Mouse (Mus musculus) cerebellum, adult 9-10 months (tissue): ENCODE results near the gene Ocm.
"Not testable (repeated sequence)": the region's sequence is repeated elsewhere in the genome, so short reads cannot be mapped to it uniquely, and the experiment has no call there.

Experiments
- DNase-seq: peaks from one replicate; pipeline ENCODE4 v3.0.0; 2022

The Ocm gene

DNA sequence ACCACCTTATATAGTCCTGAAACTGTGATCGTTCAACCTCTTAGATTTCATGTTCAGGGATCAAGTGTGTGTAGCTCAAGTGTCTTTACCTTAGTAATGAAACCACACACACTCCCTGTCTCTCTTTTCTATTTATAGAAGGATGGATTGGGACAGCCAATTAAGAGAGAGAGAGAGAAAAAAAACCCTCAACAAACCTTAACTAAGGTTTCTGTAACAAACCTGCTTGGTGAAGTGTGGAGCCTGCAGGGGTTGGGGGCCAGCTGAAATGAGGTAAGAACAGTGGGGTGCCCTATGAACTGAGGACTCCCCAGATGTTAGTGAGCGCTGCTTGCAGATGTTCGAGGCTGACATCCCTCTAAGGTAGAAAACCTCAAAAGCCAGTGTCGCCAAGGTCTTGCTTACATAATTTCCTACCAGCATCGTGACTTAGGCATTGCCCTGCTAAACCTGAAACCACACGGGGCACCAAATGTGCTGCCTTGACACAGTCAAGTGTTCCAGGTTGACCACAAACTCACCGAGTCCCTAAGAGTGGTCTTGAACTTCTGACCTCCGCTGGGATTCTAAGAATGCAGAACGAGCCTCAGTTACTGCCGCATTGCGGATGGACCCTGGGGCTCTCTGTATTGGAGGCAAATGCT, at the start of gene Ocm:
Gene Ocm, minus strand, starts transcription at position 51 of the 644 bp plus-strand sequence.
- no peak for DNase-seq

DNA sequence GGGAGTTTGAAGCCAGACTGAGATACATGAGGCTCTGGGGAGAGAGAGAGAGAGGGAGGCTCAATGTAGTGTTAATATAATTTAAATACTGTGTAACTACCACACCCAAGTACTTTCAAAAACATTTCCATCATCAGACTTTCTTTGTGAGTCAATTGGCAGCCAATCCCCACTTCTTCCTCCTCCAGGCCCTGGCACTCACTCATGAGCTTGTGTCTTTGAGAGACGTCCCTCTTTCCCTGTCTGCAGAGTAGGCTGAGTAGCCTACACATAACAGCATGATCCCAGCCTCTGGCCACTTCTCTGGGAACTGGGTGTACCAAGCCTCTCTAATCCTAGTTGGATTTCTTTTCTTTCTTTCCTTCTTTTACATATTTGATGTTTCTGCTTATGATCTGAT, 44.8 kb upstream of the Ocm start:
- no peak for DNase-seq

GRCm38 (mm10) chr5:144070064-144070463, 43.6 kb upstream of the Ocm start:
- no peak for DNase-seq

DNA sequence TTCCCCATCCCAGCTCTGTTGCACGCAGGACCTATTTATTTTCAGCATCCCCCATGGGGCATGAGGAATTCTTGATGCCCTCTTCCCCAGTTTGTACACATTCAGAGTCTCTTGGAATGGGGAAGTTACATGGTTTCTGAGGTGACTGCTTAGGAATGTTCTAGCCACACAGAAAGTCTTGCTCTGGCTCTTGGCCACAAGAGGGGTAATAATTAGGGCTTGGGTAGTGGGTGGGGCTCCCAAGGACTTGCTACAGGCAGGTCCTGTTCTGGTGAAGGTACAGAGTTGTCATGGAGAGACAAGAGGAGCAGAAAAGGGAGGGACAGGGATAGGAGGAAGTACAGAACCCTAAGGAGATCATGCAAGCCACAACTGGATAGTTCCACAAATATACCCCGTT, 39.6 kb upstream of the Ocm start:
- no peak for DNase-seq

GRCm38 (mm10) chr5:144064093-144064492, 37.6 kb upstream of the Ocm start:
- no peak for DNase-seq

DNA sequence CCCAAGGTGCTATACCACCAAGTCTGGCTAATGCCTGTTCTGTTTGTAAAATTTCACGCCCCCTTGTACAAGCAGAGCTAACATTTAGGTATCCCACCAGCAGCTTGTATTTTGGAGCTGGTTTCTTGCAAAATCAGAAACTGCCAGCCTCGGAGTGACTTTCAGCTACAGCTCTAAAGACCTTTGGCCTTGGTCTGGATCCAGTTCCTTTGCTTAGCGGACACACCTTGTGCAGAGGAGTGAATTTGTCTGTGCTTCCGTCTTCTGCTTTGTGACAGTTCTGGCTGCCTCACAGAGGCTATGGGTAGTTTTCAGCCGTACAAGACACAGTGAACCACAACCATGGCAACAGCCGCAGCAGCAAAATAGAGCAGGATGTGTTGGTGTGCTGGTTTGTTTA, 27.9 kb upstream of the Ocm start:
- DNase-seq = no peak

GRCm38 (mm10) chr5:144053450-144053849, 27.0 kb upstream of the Ocm start:
- DNase-seq = no peak

GRCm38 (mm10) chr5:144051268-144051667, 24.8 kb upstream of the Ocm start:
- no peak for DNase-seq

DNA sequence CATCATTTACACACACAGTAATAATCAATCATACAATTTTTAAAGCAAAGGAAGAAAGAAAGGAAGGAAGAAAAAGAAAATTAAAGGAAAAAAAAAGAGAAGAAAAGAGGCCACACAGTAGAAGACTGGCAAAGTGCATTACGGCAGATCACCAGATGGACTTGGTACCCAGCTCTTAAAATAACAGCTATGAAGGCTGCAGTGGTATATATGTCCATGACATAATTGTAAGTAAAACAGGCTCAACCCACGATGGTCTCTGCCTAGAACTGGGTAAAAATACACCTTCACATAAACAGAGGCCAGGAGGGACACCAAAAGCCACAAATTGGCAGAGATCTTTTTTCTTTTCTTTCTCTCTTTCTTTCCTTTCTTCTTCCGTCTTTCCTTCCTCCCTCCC, 23.4 kb upstream of the Ocm start:
- DNase-seq = no peak

GRCm38 (mm10) chr5:144047324-144047723, 20.9 kb upstream of the Ocm start:
- DNase-seq = peak; percentile 34

DNA sequence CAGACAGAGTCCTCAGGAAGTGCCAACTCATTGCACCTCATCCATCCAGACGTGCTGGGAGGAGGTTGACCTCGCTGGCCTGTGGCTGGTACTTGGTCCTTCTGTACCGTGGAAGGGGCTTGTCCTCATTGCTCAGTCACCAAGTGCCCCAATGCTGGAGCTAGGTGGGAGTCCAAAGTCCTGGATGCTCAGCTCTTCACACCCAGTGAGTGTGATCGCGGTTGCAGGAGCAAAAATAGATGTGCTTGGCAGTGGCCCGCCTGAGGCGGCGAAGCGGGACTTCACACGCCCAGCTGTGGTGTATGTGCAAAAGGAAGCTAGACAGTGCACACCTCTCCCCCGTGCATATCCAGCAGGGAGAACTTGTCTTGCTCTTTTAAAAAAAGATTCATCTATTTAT, 16.7 kb upstream of the Ocm start:
- DNase-seq = no peak

DNA sequence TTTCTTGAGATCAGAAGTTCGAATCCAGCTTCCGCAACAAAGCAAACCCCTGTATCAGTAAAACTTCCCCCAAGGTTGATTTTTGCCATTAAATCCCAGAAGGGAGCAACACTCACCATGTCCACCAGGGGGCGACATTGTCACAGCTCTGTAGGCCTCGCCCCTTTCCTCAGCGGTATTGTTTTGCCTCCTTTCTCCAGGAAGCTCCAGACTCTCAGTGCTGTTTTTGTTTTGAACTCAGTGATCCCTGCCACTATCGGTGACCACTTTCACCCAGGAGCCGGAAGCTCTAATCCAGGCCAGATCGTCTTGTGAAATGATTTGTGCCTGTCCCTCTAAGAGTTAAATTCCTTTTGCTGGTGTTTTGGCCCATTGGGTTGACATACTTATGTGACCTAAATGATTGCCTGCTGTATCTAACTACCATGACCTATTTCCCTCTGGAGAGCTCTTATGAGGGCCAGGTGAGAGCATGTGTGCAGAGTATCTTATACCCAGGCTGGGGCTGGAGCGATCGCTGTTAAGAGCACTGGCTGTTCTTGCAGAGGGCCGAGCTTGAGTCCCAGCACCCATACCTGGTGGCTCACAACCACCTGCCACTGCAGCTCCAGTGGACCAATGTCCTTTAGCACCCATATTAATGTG, 14.4 kb upstream of the Ocm start:
- DNase-seq = peak; percentile 73

- DNase-seq = no peak
These were observed 13.4 kb upstream of the Ocm start for GRCm38 (mm10) chr5:144039886-144040285.

- no peak for DNase-seq
These were observed 12.7 kb upstream of the Ocm start for GRCm38 (mm10) chr5:144039156-144039675.

DNA sequence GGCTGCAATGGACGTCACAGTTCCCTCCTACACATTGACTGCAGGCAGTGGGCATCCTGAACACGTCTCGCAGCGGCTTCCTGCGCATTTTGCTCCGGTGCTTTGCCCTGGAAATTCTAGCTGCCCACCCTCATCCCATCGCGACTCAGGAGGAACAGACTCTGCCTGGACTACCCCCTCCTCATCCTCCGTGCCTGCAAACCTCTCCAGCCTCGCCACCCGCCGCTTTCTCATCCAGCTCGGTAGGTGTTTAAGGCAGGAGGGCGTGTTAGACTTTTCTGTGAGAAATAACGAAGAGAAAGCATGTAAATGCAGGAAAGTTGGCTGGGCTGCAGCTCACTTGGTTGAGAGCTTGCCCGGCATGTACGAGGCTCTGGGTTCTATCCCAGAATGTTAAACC, 10.5 kb upstream of the Ocm start:
- DNase-seq = no peak

DNA sequence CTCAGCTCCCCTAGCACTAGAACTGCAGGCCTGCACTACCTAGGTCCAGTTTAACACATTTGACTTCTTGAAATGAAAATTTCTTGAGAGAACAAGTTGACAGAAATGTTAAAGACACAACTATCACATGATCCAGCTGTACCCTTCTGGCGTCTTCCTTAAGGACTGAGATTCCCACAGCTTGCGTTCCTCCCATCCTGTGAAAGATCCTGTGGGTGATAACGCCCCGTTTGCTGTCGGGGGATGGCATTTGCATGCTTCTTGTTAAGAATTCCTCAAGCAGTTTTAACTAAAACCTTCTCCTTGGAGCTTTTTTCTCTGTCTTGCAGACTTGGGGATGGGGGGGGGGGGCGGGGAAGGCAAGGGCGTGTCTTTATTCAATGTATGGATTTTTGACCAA, 8.1 kb upstream of the Ocm start:
- DNase-seq = no peak

- DNase-seq = no peak
These were observed 6.0 kb upstream of the Ocm start for GRCm38 (mm10) chr5:144032491-144032890.

DNA sequence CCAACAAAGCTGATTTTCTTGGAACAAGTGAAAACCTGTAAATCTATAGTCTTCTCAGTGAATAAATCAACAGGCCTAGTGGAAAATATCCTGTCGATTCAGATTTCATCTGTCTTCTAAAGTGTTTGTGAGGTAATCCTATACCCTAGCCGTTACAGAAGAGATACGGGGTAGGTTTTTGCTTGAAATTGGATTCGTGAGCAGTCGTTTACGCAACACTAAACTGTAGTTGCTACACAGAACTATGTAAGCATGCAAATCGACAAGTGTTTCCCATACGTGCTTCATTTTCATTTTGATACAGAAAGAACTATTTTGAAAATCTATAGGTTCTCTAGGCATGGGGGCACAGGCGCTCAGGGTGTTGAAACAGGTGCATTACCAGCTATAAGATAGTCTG, 10.6 kb downstream of the Ocm start:
- peak; percentile 5 for DNase-seq

- no peak for DNase-seq
These were observed 11.2 kb downstream of the Ocm start for GRCm38 (mm10) chr5:144015312-144015650.

GRCm38 (mm10) chr5:144014551-144015311, 11.7 kb downstream of the Ocm start, which contains the start of gene Ccz1:
TSS of gene Ccz1 (minus strand) at chr5:144014877.
- peak; percentile 76 for DNase-seq

- not testable (repeated sequence) for DNase-seq
These were observed 12.9 kb downstream of the Ocm start for GRCm38 (mm10) chr5:144013366-144014134.

DNA sequence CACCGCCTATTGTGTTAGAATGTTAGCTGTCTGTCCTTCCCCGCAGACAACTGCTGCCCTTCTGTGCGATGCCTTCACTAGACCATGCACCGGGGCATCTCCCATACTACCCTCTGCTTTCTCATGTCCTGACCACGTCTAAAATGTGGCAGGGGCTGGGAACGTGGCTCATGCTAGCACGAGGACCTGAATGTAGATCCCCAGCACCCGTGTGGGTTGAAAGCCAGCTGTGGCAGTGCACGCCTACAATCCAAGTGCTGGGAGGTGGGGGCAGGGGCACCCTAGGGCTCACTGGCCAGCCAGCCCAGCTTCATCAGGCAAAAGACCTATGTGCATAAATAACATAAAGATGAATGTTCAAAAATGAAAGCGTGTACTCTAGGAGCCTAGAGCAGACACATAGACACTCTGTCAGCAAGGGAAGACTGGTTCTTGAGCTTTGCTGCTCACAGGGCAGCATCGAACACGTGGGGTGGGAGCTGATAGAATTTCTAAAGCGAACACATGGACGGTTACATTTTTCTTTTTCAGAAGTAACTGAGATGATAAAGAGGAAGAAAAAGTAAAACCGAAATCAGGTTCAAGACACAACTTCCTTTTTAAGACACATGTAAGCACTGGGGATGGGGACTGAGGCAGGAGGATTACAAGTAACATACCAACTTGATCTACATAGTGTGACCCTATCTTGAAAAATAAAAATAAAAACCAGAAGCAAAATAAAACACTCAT, 23.8 kb downstream of the Ocm start:
- no peak for DNase-seq
